23 mouse cellular contexts compared by ENCODE assay signal in the genomic region with DNA sequence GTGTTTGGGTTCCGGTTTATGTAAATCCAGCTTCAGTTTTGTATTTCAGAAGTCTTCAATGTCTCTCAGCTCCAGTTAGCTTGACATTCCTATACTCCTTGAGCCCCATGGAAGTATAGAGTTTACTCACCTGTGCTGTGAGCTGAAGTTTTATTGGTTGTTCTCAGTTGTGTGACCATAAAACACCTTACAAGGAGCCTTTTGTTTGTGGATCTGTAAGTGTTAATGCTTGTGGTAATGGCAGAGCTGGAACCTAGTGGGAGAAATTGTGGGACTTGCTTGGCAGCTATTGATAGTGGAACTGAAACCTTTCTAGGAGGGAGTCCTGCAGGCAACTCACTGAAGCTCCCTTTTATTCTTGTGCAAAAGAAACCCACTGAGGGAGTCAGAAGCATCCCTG.
DNase-seq lines count a peak whose midpoint lies in the region; ATAC-seq and TF ChIP-seq lines count a peak whose summit lies in the region.
"Had no signal": no experiment of that assay in that cellular context is flagged by ENCODE, and none has a peak within 500 bp of the region (broad histone marks: within the 10 kb centered on the region; RNA-seq: fewer than 3 reads in every experiment).

No protein-coding gene starts in this region.

- TF ChIP-seq POLR2A in limb, embryonic 14.5 days (IDR thresholded peaks at IDR 0.05; ENCODE audit: borderline replicate concordance, extremely low read depth, insufficient read depth, insufficient read length), result no peak

- no peaks in the 10 kb centered on the region for H3K36me3 ChIP-seq in embryonic facial prominence, embryonic 13.5 days
- no peaks in the 10 kb centered on the region for H3K36me3 ChIP-seq in embryonic facial prominence, embryonic 10.5 days (replicated peaks)
- H3K36me3 ChIP-seq in stomach, embryonic 15.5 days, result no peaks in the 10 kb centered on the region
- no peaks in the 10 kb centered on the region for H3K36me3 ChIP-seq in stomach, postnatal 0 days (ENCODE audit: control insufficient read depth, insufficient read depth, low read length)
- H3K36me3 ChIP-seq in limb, embryonic 14.5 days (ENCODE audit: control insufficient read depth, insufficient read depth, low read length), result no peaks in the 10 kb centered on the region
- H3K36me3 ChIP-seq in forebrain, embryonic 11.5 days (ENCODE audit: control insufficient read depth, insufficient read depth, low read length), result no peaks in the 10 kb centered on the region
- H3K36me3 ChIP-seq: embryonic facial prominence, embryonic 12.5 days; hindbrain, embryonic 12.5 days; hindbrain, embryonic 15.5 days had no signal

- DNase-seq in embryonic facial prominence, embryonic 10.5 days (ENCODE audit: low spot score), result no peak
- no peak for DNase-seq in stomach, postnatal 0 days (ENCODE audit: low spot score)
- DNase-seq in limb, embryonic 14.5 days (ENCODE audit: low spot score), result peak; percentile 33
- no peak for DNase-seq in natural killer cell, adult 2 months (ENCODE audit: low spot score in 2 of 2)
- DNase-seq in forebrain, embryonic 11.5 days (ENCODE audit: low spot score), result no peak
- no peak for DNase-seq in thymus, postnatal 0 days (ENCODE audit: low spot score)
- DNase-seq: adrenal gland, postnatal 10 days; adrenal gland, postnatal 36 days; cerebellum, adult 18-20 months; cerebellum, adult 9-10 months; cerebellum, postnatal 14 days; gastrocnemius, postnatal 10 days; heart, adult 11 months had no signal

- H3K9me3 ChIP-seq in embryonic facial prominence, embryonic 13.5 days, result no peaks in the 10 kb centered on the region
- H3K9me3 ChIP-seq in embryonic facial prominence, embryonic 10.5 days, result no peaks in the 10 kb centered on the region
- H3K9me3 ChIP-seq in stomach, embryonic 15.5 days, result no peaks in the 10 kb centered on the region
- H3K9me3 ChIP-seq in stomach, postnatal 0 days (ENCODE audit: control insufficient read depth, low read length), result no peaks in the 10 kb centered on the region
- no peaks in the 10 kb centered on the region for H3K9me3 ChIP-seq in limb, embryonic 14.5 days (ENCODE audit: control insufficient read depth, low read length)
- no peaks in the 10 kb centered on the region for H3K9me3 ChIP-seq in forebrain, embryonic 11.5 days (ENCODE audit: control insufficient read depth, low read length)
- H3K9me3 ChIP-seq: embryonic facial prominence, embryonic 12.5 days; forebrain, embryonic 13.5 days; hindbrain, embryonic 12.5 days; hindbrain, embryonic 15.5 days had no signal

- peaks cover 43% of the 10 kb centered on the region for H3K4me1 ChIP-seq in embryonic facial prominence, embryonic 13.5 days
- peaks cover 18% of the 10 kb centered on the region for H3K4me1 ChIP-seq in embryonic facial prominence, embryonic 10.5 days
- H3K4me1 ChIP-seq in stomach, embryonic 15.5 days, result 0 out of 2 replicates have a peak, but pooled peaks cover 10% of the 10 kb centered on the region
- no peaks in the 10 kb centered on the region for H3K4me1 ChIP-seq in stomach, postnatal 0 days (replicated peaks; ENCODE audit: control insufficient read depth, insufficient read depth)
- peaks cover 23% of the 10 kb centered on the region for H3K4me1 ChIP-seq in limb, embryonic 14.5 days (ENCODE audit: control insufficient read depth, insufficient read depth, low read length)
- peaks cover 4% of the 10 kb centered on the region; the same call in 1 of the 2 replicates for H3K4me1 ChIP-seq in forebrain, embryonic 11.5 days (replicated peaks; ENCODE audit: control insufficient read depth, insufficient read depth, low read length)

- 45% methylated on average over 1 of the region's 1 CpGs for WGBS in embryonic facial prominence, embryonic 13.5 days
- WGBS in embryonic facial prominence, embryonic 10.5 days, result 91% methylated on average over 1 of the region's 1 CpGs
- WGBS in stomach, embryonic 15.5 days, result 73% methylated on average over 1 of the region's 1 CpGs
- WGBS in stomach, postnatal 0 days, result 78% methylated on average over 1 of the region's 1 CpGs
- 73% methylated on average over 1 of the region's 1 CpGs for WGBS in limb, embryonic 14.5 days
- 95% methylated on average over 1 of the region's 1 CpGs for WGBS in forebrain, embryonic 11.5 days

- ATAC-seq in embryonic facial prominence, embryonic 13.5 days (ENCODE audit: insufficient number of reproducible peaks, insufficient read depth, low FRiP score, low TSS enrichment, low read depth), result no peak
- no peak for ATAC-seq in stomach, embryonic 15.5 days (ENCODE audit: insufficient read depth, low FRiP score, low read depth)
- no peak for ATAC-seq in stomach, postnatal 0 days (ENCODE audit: low FRiP score, low TSS enrichment)
- peak; percentile 72 for ATAC-seq in limb, embryonic 14.5 days (ENCODE audit: low FRiP score, low read depth)
- no peak for ATAC-seq in forebrain, embryonic 11.5 days (replicated peaks; ENCODE audit: low FRiP score)
- ATAC-seq: activated CD4-positive, CD25-positive, alpha-beta regulatory T cell, adult 4 months; forebrain, embryonic 13.5 days; forebrain, embryonic 16.5 days had no signal

- H3K27me3 ChIP-seq in embryonic facial prominence, embryonic 13.5 days, result peaks cover 6% of the 10 kb centered on the region; the same call in 1 of the 2 replicates
- H3K27me3 ChIP-seq in embryonic facial prominence, embryonic 10.5 days (replicated peaks; ENCODE audit: low read depth, poor library complexity, severe bottlenecking), result no peaks in the 10 kb centered on the region
- H3K27me3 ChIP-seq in stomach, embryonic 15.5 days (replicated peaks), result no peaks in the 10 kb centered on the region
- no peaks in the 10 kb centered on the region for H3K27me3 ChIP-seq in stomach, postnatal 0 days (ENCODE audit: control insufficient read depth, insufficient read depth, low read length)
- 0 out of 2 replicates have a peak, but pooled peaks cover under 1% of the 10 kb centered on the region for H3K27me3 ChIP-seq in limb, embryonic 14.5 days (ENCODE audit: control insufficient read depth, insufficient read depth, low read length)
- no peaks in the 10 kb centered on the region for H3K27me3 ChIP-seq in forebrain, embryonic 11.5 days (ENCODE audit: control insufficient read depth, insufficient read depth, low read length)
- H3K27me3 ChIP-seq: embryonic facial prominence, embryonic 12.5 days; forebrain, embryonic 13.5 days; hindbrain, embryonic 12.5 days; hindbrain, embryonic 15.5 days had no signal

- no peak overlapping the region for H3K4me3 ChIP-seq in embryonic facial prominence, embryonic 13.5 days
- H3K4me3 ChIP-seq in embryonic facial prominence, embryonic 10.5 days, result no peak overlapping the region
- H3K4me3 ChIP-seq in stomach, embryonic 15.5 days (replicated peaks), result no peak overlapping the region
- H3K4me3 ChIP-seq in stomach, postnatal 0 days (ENCODE audit: low read depth, low read length), result no peak overlapping the region
- no peak overlapping the region for H3K4me3 ChIP-seq in limb, embryonic 14.5 days (replicated peaks; ENCODE audit: low read length)
- H3K4me3 ChIP-seq in forebrain, embryonic 11.5 days (ENCODE audit: low read depth, low read length), result no peak overlapping the region
- H3K4me3 ChIP-seq: embryonic facial prominence, embryonic 12.5 days; erythroblast, embryonic 14.5 days; forebrain, embryonic 13.5 days; hindbrain, embryonic 12.5 days; hindbrain, embryonic 15.5 days had no signal

- H3K27ac ChIP-seq in embryonic facial prominence, embryonic 13.5 days, result 0 out of 2 replicates have a peak overlapping the region, but pooled peaks have one; percentile 14
- no peak overlapping the region for H3K27ac ChIP-seq in embryonic facial prominence, embryonic 10.5 days (replicated peaks)
- H3K27ac ChIP-seq in stomach, embryonic 15.5 days, result peak overlapping the region; percentile 46; the same call in 1 of the 2 replicates
- no peak overlapping the region for H3K27ac ChIP-seq in stomach, postnatal 0 days (replicated peaks)
- H3K27ac ChIP-seq in limb, embryonic 14.5 days (replicated peaks; ENCODE audit: low read depth, low read length), result peak overlapping the region; percentile 10; the same call in 1 of the 2 replicates
- H3K27ac ChIP-seq in forebrain, embryonic 11.5 days (ENCODE audit: low read depth, low read length), result no peak overlapping the region
- H3K27ac ChIP-seq: embryonic facial prominence, embryonic 12.5 days; forebrain, embryonic 13.5 days; hindbrain, embryonic 12.5 days; hindbrain, embryonic 15.5 days had no signal

- no peak overlapping the region for H3K9ac ChIP-seq in embryonic facial prominence, embryonic 13.5 days
- no peak overlapping the region for H3K9ac ChIP-seq in stomach, embryonic 15.5 days
- H3K9ac ChIP-seq in stomach, postnatal 0 days (ENCODE audit: low read length), result no peak overlapping the region
- no peak overlapping the region for H3K9ac ChIP-seq in limb, embryonic 14.5 days (ENCODE audit: low read depth, low read length, severe bottlenecking)
- H3K9ac ChIP-seq in forebrain, embryonic 11.5 days (ENCODE audit: low read length), result no peak overlapping the region
- H3K9ac ChIP-seq: embryonic facial prominence, embryonic 12.5 days; forebrain, embryonic 13.5 days; hindbrain, embryonic 12.5 days; hindbrain, embryonic 15.5 days had no signal

- no peak for TF ChIP-seq EP300 in stomach, postnatal 0 days (optimal IDR thresholded peaks at IDR 0.05)

- TF ChIP-seq CTCF in stomach, postnatal 0 days (IDR thresholded peaks at IDR 0.05; ENCODE audit: low read depth), result no peak

- H3K4me2 ChIP-seq in embryonic facial prominence, embryonic 13.5 days, result peak overlapping the region; percentile 11; the same call in 1 of the 2 replicates
- no peak overlapping the region for H3K4me2 ChIP-seq in stomach, embryonic 15.5 days
- no peak overlapping the region for H3K4me2 ChIP-seq in stomach, postnatal 0 days (replicated peaks; ENCODE audit: low read depth)
- no peak overlapping the region for H3K4me2 ChIP-seq in limb, embryonic 14.5 days (replicated peaks; ENCODE audit: low read depth, low read length, severe bottlenecking)
- no peak overlapping the region for H3K4me2 ChIP-seq in forebrain, embryonic 11.5 days (ENCODE audit: low read depth, low read length, severe bottlenecking)
- H3K4me2 ChIP-seq: embryonic facial prominence, embryonic 12.5 days; forebrain, embryonic 13.5 days; heart, embryonic 11.5 days; hindbrain, embryonic 12.5 days; hindbrain, embryonic 15.5 days had no signal

Comparison
In these comparisons a context has a peak if more than half of its experiments do, and no peak if none do; other contexts are left out.
1. H3K27ac ChIP-seq: peak in embryonic facial prominence, embryonic 13.5 days (single experiment), stomach, embryonic 15.5 days (single experiment) and limb, embryonic 14.5 days (single experiment); none in embryonic facial prominence, embryonic 10.5 days (single experiment), stomach, postnatal 0 days (single experiment) and forebrain, embryonic 11.5 days (single experiment).